Mouse (Mus musculus) E14TG2a.4 (cell line): Measurements from ENCODE around the gene Thap8.

Experiments used
- CTCF ChIP-seq: conservative IDR thresholded peaks from 2 replicates; pipeline ENCODE4 v1.5.1; 2014; ENCODE audit warnings: low read length
- NANOG ChIP-seq: IDR thresholded peaks from 2 replicates; pipeline ENCODE4 v1.6.1; 2014; ENCODE audit warnings: borderline replicate concordance, low read length, mixed read lengths

DNA sequence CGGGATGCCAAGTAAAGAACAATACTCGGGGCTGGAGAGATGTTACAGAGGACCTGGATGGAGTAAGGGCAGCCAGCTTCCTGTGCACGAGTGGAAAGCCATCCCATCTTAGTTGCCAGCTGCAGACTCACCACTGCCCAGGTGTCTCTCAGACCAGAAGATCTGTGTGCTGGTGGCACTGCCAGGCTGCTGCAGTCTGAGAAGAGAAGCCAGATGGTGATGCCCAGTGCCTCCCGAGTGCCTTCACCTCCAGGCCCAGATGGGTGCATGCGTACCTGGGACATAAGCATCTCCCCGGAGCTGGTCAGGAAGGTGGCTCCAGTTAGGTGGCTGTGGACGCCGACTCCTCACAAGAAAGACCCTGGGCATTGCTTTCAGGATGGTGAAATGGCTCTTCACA is 44.8 kb upstream of the Thap8 start:
- no peak for TF ChIP-seq CTCF
- TF ChIP-seq NANOG = no peak
